Mouse (Mus musculus) kidney, adult 8-10 months (tissue): ENCODE measurements around the gene Atg16l2.
A peak's percentile ranks its signal among the peaks of the same experiment; 100 is the strongest.

Experiments used
- DNase-seq, 2 experiments: peaks; one replicate each; pipeline ENCODE4 v3.0.0; 2022

The Atg16l2 gene

DNA sequence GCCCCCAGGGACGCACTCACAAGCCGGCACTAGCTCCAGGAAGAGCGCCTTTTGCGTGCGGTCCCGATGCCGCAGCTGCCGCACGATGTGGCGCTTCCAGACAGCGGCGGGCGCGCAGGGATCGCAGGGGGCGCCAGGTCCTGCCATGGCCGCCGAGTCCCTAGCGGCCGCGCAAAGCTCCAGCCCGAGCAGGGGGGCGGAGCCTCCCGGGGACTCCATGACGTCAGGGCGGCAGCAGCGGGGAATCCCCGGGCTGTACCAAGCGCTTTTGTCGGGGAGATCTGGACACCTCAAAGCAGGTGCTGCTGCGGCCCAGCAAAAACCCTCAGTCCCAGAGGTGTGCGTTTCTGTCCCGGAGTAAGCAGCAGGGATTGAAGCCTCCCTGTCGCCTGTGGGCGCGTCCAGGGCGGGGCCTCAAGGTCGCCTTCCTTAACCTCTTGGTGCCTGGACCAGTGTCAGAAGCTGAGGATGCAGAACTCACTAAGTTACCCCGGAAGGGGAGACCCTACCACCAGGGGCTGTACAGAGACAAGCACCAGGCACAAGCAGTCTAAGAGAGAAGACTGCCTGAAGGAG, at the start of gene Atg16l2:
TSS of gene Atg16l2 (minus strand) at position 371 of the 576 bp plus-strand sequence.
- peak; percentile 93 to 95 for DNase-seq

- no peak for DNase-seq
Observed at GRCm38 (mm10) chr7:101349861-101350260, 47.8 kb upstream of the Atg16l2 start.

GRCm38 (mm10) chr7:101348312-101348711, 46.3 kb upstream of the Atg16l2 start:
- peak; percentile 49 to 50 for DNase-seq

GRCm38 (mm10) chr7:101347767-101348270, 45.8 kb upstream of the Atg16l2 start, which contains the start of gene Arap1:
Gene Arap1 (plus strand): TSS chr7:101348067.
- peak; percentile 44 to 61 for DNase-seq

- DNase-seq, result no peak
Observed at GRCm38 (mm10) chr7:101346991-101347390, 44.9 kb upstream of the Atg16l2 start.

- DNase-seq, result no peak
Observed at GRCm38 (mm10) chr7:101344892-101345291, 42.8 kb upstream of the Atg16l2 start.

DNA sequence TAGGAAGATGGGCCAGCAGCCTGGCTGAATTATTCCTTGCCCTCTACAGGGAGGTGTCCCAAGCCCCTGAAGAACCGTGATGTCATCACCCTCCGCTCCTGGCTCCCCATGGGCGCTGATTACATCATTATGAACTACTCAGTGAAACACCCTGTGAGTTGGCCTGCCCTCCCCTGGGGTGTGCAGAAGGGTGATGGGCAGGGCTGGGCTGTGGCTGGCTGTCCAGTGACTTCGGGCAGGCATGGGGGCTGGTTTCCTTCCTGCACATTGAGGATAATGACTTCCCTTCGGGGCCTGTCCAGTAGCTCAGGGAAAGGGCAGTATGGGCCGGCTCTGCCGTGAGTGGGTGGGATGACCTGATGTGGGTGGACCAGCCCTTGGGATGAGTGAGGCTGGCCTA, 41.1 kb upstream of the Atg16l2 start:
- DNase-seq, result no peak

GRCm38 (mm10) chr7:101341405-101341804, 39.4 kb upstream of the Atg16l2 start:
- no peak for DNase-seq

GRCm38 (mm10) chr7:101337401-101337800, 35.4 kb upstream of the Atg16l2 start:
- no peak for DNase-seq

- no peak for DNase-seq
Observed at GRCm38 (mm10) chr7:101336686-101337085, 34.6 kb upstream of the Atg16l2 start.

- no peak for DNase-seq
Observed at GRCm38 (mm10) chr7:101335228-101335627, 33.2 kb upstream of the Atg16l2 start.

- DNase-seq, result no peak
Observed at GRCm38 (mm10) chr7:101332045-101332831, 30.2 kb upstream of the Atg16l2 start.

GRCm38 (mm10) chr7:101330841-101331173, 28.8 kb upstream of the Atg16l2 start:
- DNase-seq, result no peak

DNA sequence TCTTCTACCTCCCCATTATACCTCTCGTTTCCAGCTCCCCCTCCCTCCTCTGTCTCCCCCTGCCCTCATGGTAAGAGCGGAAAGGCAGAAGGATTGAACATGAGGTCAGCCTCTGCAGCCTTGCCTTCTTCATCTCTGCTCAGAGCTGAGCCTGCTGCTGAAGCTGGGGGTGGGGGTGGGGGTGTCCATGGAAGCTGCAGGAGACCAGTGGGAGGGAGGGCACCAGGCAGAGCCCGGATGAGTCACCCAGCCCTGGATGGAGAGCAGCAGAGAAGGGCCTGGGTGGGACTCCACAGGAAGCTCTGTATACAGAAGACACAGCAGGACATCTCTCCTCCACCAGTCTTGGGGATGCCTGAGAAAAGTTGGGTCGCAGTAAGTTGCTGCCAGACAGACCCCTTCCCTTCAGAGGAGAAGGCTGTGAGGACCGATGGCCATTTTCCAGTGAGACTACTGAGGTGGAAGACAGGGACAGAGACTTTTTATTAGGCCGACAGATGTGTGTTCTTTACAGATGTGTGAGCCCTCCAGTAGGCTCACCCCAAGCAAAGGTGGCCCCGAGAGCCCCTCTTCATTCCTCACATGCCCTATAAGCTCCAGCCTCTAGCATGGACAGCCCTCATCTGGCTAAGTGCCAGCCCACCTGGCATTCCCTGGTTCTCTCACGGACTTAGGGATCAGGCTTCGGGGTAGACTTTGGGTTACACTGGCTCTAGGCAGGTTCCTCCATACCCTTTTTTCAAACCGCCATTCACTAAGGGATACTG, 28.2 kb upstream of the Atg16l2 start:
- DNase-seq, result no peak

- DNase-seq, result no peak
Observed at GRCm38 (mm10) chr7:101329606-101330005, 27.6 kb upstream of the Atg16l2 start.

DNA sequence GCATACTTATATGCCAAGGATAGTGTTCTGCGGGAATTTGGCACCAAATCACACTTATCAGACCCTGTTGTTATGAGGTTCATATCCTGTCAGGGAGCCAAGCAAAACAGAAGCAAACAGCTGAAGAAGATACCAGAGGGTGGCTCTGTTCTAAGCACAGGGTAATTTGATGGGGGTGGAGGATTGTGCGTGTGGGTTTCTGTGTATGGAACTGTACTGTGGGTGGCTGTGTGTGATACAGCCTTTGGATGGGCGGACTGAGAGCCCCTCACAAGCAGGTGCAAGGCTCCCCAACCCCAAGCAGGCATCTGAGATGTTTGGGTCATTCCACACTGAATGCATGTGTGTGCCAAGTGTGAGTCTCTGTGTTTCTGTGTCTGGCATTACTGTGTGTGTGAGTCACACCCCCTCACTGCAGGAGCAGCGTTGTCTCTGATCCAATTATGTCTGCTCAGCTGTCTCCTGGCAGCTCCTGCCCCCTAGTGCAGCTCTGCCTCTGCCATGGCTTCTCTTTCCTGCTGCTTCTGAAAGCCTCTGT, 26.6 kb upstream of the Atg16l2 start:
- no peak for DNase-seq

DNA sequence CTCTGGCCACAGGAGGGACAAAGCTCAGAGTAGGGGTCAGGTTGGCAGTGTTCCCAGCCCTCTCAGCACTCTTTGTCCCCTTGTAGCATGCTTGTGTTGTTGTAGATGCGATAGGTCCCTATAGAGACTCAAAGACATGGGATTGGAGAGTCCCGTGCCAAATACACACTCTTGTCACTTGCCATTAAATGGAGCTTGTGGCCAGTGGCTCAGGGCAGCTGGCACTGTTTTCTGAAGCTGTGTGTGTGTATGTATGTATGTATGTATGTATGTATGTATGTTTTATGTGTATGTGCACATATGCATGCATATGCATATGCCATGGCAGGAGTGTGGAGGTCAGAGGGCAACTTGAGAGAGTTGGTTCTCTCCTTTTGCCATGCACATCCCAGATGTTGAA, 25.7 kb upstream of the Atg16l2 start:
- no peak for DNase-seq

DNA sequence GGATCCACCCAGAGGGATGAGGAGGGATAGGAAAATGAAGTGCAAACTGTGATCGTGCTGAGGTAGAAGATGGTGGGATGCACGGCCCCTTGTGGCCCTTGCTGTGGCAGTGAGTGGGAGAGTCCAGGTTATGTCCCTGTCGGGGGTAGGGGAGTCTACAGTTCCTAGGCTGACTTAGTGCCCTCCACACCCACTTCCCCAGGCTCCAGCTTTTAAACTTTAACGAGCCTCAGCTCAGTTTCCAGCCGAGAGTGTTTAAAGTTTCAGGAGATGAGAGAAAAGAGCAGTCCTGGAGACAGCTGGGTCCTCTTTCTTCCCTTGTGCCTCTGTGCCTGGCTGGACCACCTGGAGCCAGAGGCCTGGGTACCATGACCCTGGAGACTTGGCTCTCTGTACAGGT, 25.2 kb upstream of the Atg16l2 start:
- no peak for DNase-seq

- peak; percentile 67 to 79 for DNase-seq
Observed at GRCm38 (mm10) chr7:101326006-101326405, 24.0 kb upstream of the Atg16l2 start.

DNA sequence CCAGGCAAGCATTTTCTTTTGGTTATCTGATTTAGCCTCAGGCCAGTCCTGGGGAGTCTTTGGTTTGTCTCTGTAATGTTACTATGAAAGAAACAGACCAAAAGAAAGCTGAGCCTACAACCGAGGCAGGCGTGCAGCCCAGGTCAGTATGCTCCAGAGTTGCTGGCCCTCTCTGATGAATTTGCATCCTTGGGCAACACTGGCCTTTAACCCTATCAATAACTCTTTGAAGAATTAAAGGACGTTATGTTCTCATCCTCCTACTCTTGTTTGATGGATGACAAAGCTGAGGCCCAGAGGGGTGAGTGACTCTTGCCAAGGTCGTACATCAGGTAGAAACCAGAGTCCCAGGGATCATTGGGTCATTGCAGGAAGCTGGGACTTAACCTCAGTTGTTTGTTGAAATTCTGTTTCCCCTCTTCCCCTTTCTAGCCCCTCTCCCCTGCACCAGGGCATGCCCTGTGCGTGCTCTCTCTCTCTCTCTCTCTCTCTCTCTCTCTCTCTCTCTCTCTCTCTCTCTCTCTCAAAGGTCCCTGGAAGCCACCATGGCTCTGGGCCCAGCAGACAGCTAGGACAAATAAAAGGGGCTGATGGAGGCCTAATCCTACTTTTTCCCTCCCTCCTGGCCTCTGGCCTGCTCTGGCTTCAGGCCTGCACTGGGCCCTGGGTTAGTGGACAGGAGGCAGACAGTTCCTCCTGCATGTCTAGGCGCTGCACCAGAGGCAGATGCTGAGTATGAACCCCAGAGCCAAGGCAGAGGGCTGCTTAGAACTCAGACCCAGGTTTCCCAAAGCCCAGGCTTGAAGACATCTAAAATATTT, 22.3 kb upstream of the Atg16l2 start:
- no peak for DNase-seq

- peak; percentile 65 to 73 for DNase-seq
Observed at GRCm38 (mm10) chr7:101323141-101323594, 21.1 kb upstream of the Atg16l2 start.

DNA sequence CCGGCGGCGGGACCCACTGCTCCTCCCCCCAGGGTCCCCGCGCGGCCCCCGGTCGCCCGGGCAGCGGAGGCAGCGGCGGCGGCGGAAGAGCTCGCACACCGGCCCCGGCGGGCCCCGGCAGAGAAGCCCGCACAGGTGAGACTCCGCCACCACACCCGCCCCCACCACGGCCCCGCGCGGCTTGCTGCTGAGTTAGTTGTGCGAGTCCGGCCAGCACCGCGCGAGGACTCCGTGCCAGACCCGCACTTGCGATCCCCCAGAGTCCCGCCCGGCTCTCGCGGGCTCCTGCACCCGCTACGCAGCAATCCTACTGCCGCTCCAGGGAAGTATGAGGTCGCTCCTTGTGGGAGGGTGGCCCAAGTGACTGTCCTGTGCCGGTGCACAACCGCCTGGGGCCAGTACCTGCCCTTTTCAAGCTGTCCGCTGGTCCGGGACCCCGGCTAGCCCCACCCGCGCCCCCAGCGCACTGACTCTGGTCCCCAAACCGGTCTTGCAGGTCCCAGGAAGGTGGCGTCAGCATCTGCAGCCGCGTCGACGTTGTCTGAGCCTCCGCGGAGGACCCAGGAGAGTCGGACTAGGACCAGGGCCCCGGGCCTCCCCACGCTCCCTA, 19.3 kb upstream of the Atg16l2 start:
- peak; percentile 61 to 62 for DNase-seq
